Mouse (Mus musculus) E14TG2a.4 (cell line): ENCODE data around the gene Sphk2.

Experiments used
- CTCF ChIP-seq: conservative IDR thresholded peaks from 2 replicates; pipeline ENCODE4 v1.5.1; 2014; ENCODE audit warnings: low read length
- NANOG ChIP-seq: IDR thresholded peaks from 2 replicates; pipeline ENCODE4 v1.6.1; 2014; ENCODE audit warnings: borderline replicate concordance, low read length, mixed read lengths
- POU5F1 ChIP-seq: IDR thresholded peaks from 2 replicates; pipeline ENCODE4 v1.6.1; 2014; ENCODE audit warnings: low read length, borderline replicate concordance

DNA sequence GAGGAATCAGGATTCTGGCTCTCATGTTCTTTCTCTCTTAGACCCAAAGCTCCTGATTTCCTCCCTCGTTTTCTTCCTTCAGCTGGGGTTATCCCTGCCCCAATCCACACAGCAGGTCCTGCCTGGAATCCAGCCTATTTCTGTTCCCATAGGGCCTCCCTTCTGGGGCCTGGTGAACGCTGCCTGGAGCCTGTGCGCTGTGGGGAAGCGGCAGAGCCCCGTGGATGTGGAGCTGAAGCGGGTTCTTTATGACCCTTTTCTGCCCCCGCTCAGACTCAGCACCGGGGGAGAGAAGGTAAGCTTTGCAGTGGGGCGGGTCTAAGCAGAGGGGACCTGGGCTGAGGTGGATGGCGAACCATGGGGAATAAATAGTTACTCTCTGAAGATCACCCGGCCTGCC is 16.7 kb downstream of the Sphk2 start:
- TF ChIP-seq CTCF (no peak), POU5F1 (no peak), NANOG (no peak)
